Mouse (Mus musculus): Measurements from ENCODE around the gene Hist1h2an. TPM values are rescaled to one million over a fixed set of nuclear protein-coding genes. Genes with fewer than 3 reads are reported as not detected.
"Not testable (repeated sequence)": the region's sequence is repeated elsewhere in the genome, so short reads cannot be mapped to it uniquely, and the experiment has no call there.

The Hist1h2an gene
- not detected for total RNA-seq (2021)

DNA sequence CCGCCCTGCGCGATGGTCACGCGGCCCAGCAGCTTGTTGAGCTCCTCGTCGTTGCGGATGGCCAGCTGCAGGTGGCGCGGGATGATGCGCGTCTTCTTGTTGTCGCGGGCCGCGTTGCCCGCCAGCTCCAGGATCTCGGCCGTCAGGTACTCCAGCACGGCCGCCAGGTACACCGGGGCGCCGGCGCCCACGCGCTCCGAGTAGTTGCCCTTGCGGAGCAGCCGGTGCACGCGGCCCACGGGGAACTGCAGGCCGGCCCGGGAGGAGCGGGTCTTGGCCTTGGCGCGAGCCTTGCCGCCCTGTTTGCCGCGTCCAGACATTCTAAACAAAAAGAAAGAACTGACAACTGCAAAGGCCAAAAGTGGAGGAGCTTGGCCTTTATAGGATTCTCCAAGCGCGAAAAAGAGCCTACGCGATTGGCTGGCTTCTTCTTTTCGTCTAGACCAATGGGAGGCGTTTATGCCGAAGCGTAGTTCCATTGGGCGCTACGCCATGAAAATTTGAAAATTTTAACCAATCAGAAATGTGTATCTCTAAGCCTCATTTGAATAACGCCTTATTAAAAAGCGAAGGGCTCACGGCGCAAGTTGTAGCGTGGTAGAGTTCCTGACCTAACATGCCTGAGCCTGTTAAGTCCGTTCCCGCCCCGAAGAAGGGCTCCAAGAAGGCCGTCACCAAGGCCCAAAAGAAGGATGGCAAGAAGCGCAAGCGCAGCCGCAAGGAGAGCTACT is at the start of gene Hist1h2an, which contains the start of gene Hist1h2bp:
Gene Hist1h2an, minus strand, starts transcription at position 320 of the 731 bp plus-strand sequence.
Gene Hist1h2bp, plus strand, starts transcription at position 563 of the 731 bp plus-strand sequence.
- peak; percentile 84 to 88 for DNase-seq (ENCODE audit: low spot score in 2 of 2)
- intact Hi-C loops (cut with DNase I): loop anchor here (2.0 kb wide), 1 partner anchor 36 kb away; the partner anchor contains the start of gene Hist1h4k

GRCm38 (mm10) chr13:21833461-21833860 is 46.4 kb upstream of the Hist1h2an start, which contains the start of the genes Hist1h2ap and Hist1h2br:
Gene Hist1h2ap, minus strand, starts transcription at chr13:21833507.
Gene Hist1h2br, plus strand, starts transcription at chr13:21833743.
- intact Hi-C loops (cut with DNase I); DNase-seq (ENCODE audit: low spot score in 2 of 2): not testable (repeated sequence)

DNA sequence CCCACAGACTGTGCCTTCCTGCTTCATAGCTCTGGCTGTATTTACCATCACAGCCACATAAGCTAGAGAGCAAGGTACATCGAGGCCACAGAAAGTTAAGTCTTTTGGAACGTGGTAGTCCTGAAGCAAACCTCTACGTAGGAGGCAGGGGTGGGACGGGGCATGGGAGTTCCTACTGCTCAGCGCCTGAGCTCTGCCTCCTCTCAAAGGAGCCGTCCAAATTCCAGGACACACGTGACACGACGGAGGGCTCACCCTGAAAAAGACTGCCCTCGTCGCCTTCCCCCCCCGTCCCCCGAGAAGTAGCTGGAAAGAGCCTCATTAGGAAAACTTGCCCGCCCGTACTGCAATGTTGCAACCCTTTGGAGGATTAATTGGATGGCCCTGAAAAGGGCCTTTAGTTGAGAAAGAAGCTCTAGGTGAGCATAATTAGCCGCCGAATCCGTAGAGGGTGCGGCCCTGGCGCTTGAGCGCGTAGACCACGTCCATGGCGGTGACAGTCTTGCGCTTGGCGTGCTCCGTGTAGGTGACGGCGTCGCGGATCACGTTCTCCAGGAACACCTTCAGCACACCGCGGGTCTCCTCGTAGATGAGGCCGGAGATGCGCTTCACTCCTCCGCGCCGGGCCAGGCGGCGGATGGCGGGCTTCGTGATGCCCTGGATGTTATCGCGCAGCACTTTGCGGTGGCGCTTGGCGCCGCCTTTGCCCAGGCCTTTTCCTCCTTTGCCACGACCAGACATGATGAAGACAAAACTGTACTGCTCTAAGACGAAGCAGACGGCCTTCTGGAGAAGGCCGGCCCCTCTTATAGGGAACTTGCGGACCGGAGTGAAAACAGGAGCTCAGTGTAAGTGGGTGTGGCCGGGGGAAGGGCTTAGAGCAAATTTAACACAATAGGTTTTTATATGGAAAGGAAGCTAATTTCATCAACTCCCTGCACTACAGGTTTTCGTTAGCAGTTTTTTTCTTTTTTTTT is 44.7 kb upstream of the Hist1h2an start, which contains the start of gene Hist1h4n:
Gene Hist1h4n, minus strand, starts transcription at position 779 of the 977 bp plus-strand sequence.
- DNase-seq (ENCODE audit: low spot score in 2 of 2): peak; percentile 28 to 44
- intact Hi-C loops (cut with DNase I): not testable (repeated sequence)

DNA sequence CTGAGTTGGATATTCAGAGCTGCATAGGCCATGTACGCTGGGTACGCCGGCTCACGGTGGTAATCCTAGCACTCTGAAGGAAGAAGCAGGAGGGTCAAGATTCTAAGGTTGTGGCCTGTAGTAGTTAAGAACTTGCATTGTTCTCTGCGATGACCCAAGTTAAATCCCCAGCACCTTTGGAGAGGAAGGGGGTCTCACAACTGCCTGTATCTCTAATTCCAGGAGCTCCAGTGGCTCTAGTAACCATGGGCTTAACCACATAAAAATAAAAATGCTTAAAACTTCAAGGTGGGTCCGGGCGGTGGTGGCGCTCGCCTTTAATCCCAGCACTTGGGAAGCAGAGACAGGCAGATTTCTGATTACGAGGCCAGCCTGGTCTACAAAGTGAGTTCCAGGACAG is 43.3 kb upstream of the Hist1h2an start:
- DNase-seq (ENCODE audit: low spot score in 2 of 2): no peak
- intact Hi-C loops (cut with DNase I): no loop called here

DNA sequence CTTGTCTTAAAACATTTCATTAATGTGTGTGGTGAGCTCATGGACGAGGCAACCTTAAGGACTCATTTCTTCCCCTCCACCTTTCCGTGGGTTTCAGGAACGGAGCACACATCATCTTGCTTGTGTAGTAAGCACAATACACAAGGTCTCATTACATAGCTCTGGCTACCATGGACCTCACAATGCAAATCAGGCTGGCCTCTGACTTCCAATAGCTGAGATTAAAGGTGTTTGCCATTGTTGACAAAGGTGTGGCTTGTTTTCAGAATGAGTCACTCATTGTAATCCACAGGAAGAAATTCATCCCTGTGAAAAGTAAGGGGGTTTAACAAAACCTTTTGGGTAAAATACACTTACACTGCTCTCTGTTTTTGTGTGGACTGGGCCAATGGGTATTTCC is 41.5 kb upstream of the Hist1h2an start:
- DNase-seq (ENCODE audit: low spot score in 2 of 2): no peak
- intact Hi-C loops (cut with DNase I): no loop called here

DNA sequence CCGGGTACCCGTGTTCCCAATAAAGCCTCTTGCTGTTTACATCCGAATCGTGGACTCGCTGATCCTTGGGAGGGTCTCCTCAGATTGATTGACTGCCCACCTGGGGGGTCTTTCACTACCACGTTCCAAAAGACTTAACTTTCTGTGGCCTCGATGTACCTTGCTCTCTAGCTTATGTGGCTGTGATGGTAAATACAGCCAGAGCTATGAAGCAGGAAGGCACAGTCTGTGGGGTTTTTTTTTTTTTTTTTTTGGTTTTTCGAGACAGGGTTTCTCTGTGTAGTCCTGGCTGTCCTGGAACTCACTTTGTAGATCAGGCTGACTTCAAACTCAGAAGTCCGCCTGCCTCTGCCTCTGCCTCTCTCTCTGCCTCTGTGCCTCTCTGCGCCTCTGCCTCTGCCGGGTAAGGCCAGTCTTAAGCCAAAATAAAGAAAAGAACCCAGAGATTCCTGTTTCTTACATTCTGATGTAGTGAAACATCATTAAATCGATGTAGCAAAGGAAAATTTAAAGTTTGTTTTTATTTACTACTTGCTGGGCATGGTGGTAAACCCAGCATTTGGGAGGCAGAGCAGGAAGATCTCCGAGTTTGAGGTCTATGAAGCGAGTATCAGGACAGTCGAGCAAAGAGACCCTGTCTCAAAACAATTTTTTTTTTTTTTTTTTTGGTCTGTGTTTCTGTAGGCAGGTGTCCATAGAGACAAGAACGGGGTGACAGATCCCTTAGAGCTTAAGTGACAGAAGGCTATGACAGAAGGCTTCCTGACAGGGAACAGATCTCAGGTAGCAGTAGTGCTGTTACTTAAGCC is 33.3 kb upstream of the Hist1h2an start:
- DNase-seq (ENCODE audit: low spot score in 2 of 2); intact Hi-C loops (cut with DNase I): not testable (repeated sequence)

DNA sequence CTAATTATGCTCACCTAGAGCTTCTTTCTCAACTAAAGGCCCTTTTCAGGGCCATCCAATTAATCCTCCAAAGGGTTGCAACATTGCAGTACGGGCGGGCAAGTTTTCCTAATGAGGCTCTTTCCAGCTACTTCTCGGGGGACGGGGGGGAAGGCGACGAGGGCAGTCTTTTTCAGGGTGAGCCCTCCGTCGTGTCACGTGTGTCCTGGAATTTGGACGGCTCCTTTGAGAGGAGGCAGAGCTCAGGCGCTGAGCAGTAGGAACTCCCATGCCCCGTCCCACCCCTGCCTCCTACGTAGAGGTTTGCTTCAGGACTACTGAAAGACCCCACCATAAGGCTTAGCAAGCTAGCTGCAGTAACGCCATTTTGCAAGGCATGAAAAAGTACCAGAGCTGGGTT is 25.1 kb upstream of the Hist1h2an start:
- DNase-seq (ENCODE audit: low spot score in 2 of 2); intact Hi-C loops (cut with DNase I): not testable (repeated sequence)

- DNase-seq (ENCODE audit: low spot score in 2 of 2): peak; percentile 43 to 46
- intact Hi-C loops (cut with DNase I): not testable (repeated sequence)
Observed at GRCm38 (mm10) chr13:21811539-21811938, 24.5 kb upstream of the Hist1h2an start, which contains the start of gene Hist1h4m. Gene Hist1h4m, plus strand, starts transcription at chr13:21811746.

DNA sequence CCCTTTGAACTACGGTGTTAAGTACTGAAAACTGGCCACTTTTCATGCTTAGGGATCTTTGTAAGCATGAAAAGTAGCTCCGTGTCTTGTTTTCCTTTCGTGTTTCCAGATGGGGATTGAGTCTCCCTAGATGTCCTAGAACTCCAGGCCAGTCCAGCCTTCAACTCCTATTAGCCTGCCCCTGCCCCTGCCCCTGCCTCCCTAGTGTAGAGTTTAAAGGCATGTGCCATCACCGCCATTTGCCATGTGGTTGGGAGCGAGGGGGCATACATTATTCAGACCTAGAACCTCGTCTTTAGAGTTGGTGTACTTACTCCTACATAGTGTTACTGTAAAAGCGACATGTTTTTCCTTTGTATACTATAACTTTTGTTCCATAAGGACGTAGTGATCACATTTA is 24.1 kb upstream of the Hist1h2an start:
- DNase-seq (ENCODE audit: low spot score in 2 of 2); intact Hi-C loops (cut with DNase I): not testable (repeated sequence)

GRCm38 (mm10) chr13:21810073-21810472 is 23.1 kb upstream of the Hist1h2an start, which contains the start of the genes Hist1h2bq and Hist1h2ao:
Gene Hist1h2bq, minus strand, starts transcription at chr13:21810197.
Gene Hist1h2ao, plus strand, starts transcription at chr13:21810465.
- intact Hi-C loops (cut with DNase I); DNase-seq (ENCODE audit: low spot score in 2 of 2): not testable (repeated sequence)

DNA sequence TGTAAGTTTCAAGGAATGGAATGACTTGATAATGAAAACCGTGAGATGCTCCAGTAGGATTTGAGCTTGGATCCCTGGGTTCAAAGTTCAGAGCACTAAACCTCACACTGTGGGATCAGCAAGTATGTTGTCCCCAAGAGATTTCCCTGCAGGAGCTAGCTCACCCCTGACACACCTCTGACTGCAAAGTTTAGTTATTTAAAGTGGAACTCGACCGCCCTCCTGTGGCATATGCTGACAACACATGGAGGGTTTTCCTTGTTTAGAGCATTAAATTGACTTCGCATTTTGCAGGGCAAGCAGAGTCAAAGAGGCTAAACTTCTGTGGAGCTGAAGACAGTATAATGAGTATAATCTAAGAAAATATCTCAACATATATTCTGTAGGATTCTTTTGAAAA is 16.0 kb upstream of the Hist1h2an start:
- intact Hi-C loops (cut with DNase I); DNase-seq (ENCODE audit: low spot score in 2 of 2): not testable (repeated sequence)

- intact Hi-C loops (cut with DNase I); DNase-seq (ENCODE audit: low spot score in 2 of 2): not testable (repeated sequence)
Observed at GRCm38 (mm10) chr13:21797163-21797562, 10.1 kb upstream of the Hist1h2an start.

DNA sequence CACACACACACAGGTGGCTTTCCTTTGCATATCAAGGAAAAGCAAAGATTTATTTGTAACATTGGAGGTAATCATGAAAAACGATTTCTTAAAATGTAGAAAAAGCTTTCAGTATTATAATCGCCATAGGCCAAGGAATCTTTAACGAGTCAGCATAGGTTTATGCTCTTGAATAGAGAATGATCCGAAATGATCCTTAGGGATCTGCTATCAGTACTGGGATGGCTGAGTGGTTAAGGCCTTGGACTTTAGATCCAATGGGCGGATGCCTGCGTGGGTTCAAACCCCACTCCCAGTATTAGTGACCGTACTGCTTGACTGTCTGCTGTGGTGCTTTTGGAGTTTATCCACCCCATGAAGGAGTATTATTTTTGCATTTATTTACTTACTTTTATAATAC is 8.6 kb upstream of the Hist1h2an start:
- intact Hi-C loops (cut with DNase I): no loop called here
- no peak for DNase-seq (ENCODE audit: low spot score in 2 of 2)

- no peak for DNase-seq (ENCODE audit: low spot score in 2 of 2)
- intact Hi-C loops (cut with DNase I): no loop called here
Observed at GRCm38 (mm10) chr13:21790601-21791283, 3.7 kb upstream of the Hist1h2an start.

DNA sequence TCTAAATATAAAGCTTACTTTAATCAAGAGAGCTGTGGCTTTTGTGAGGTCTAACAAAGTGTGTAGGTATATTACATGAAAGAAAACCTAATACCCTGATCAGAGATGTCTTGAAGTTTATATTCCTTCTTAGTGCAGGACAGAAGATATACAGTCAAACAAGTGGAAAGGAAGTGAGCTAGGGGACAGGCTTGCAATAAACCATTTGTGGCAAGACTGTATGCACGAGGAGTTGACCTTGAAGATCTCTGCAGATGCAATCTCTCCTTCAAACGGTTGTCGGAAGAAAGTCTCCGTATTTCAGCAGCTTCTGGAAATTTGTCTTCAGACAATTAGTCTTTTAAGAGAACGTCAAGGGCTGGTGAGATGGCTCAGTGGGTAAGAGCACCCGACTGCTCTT is 2.9 kb upstream of the Hist1h2an start:
- no peak for DNase-seq (ENCODE audit: low spot score in 2 of 2)
- intact Hi-C loops (cut with DNase I): no loop called here

GRCm38 (mm10) chr13:21787760-21788593 is 959 bp upstream of the Hist1h2an start:
- intact Hi-C loops (cut with DNase I): loop anchor here (2.0 kb wide), 1 partner anchor 37 kb away; the partner anchor contains the start of gene Hist1h4k
- no peak for DNase-seq (ENCODE audit: low spot score in 2 of 2)

- intact Hi-C loops (cut with DNase I): loop anchor here (2.0 kb wide), 1 partner anchor 36 kb away; the partner anchor contains the start of gene Hist1h4k
- DNase-seq (ENCODE audit: low spot score in 2 of 2): no peak
Observed at GRCm38 (mm10) chr13:21786189-21786898, 674 bp downstream of the Hist1h2an start.

Data from left cerebral cortex, postnatal 36 days (tissue).